Mouse (Mus musculus) myocyte (in vitro differentiated cells): Measurements from ENCODE around the gene Bcl9l.

Experiments used
- CEBPB ChIP-seq: IDR thresholded peaks from 2 replicates; pipeline ENCODE4 v1.6.1; 2011; ENCODE audit warnings: mild to moderate bottlenecking, moderate library complexity; ENCODE audit not compliant: poor library complexity, insufficient read depth, severe bottlenecking
- E2F4 ChIP-seq: IDR thresholded peaks from one replicate; pipeline ENCODE4 v1.6.1; 2011; ENCODE audit warnings: mild to moderate bottlenecking, control low read depth, moderate library complexity; ENCODE audit not compliant: insufficient read depth
- MAX ChIP-seq: IDR thresholded peaks from one replicate; pipeline ENCODE4 v1.6.1; 2011; ENCODE audit warnings: low read depth, mild to moderate bottlenecking, control low read depth
- MYOD1 ChIP-seq, 3 experiments: IDR thresholded peaks; one replicate each; pipeline ENCODE4 v1.6.1; 2011; ENCODE audit warnings: control low read depth in 2 of 3, low read depth in 2 of 3, mild to moderate bottlenecking in 2 of 3, moderate library complexity in 1 of 3; ENCODE audit not compliant: insufficient read length in 2 of 3, control insufficient read depth in 1 of 3
- MYOG ChIP-seq, 3 experiments: IDR thresholded peaks; one replicate each; pipeline ENCODE4 v1.6.1; 2011; ENCODE audit warnings: control low read depth in 2 of 3, low read depth in 2 of 3, mild to moderate bottlenecking in 2 of 3; ENCODE audit not compliant: insufficient read length in 2 of 3, control insufficient read depth in 1 of 3, insufficient read depth in 1 of 3
- POLR2A ChIP-seq: IDR thresholded peaks from one replicate; pipeline ENCODE4 v1.6.1; 2011; ENCODE audit warnings: low read depth, mild to moderate bottlenecking, control low read depth, moderate library complexity; ENCODE audit not compliant: insufficient read length
- POLR2AphosphoS2 ChIP-seq: IDR thresholded peaks from one replicate; pipeline ENCODE4 v1.6.1; 2011; ENCODE audit warnings: low read depth, control low read depth; ENCODE audit not compliant: insufficient read length
- TCF12 ChIP-seq: IDR thresholded peaks from one replicate; pipeline ENCODE4 v1.6.1; 2011; ENCODE audit warnings: mild to moderate bottlenecking, control low read depth; ENCODE audit not compliant: poor library complexity, insufficient read depth, severe bottlenecking
- USF1 ChIP-seq: IDR thresholded peaks from one replicate; pipeline ENCODE4 v1.6.1; 2011; ENCODE audit warnings: low read depth, mild to moderate bottlenecking, control low read depth, moderate library complexity

GRCm38 (mm10) chr9:44552161-44552560 lies 69.5 kb downstream of the Bcl9l start:
- no peak for TF ChIP-seq POLR2AphosphoS2
- TF ChIP-seq POLR2A, result no peak
- TF ChIP-seq E2F4, result no peak
- no peak for TF ChIP-seq TCF12
- TF ChIP-seq MYOG (IDR thresholded peaks at IDR 0.05; ENCODE audit: control insufficient read depth in 1 of 3, insufficient read depth in 1 of 3, insufficient read length in 2 of 3, low read depth in 2 of 3), result no peak
- TF ChIP-seq MAX, result no peak
- no peak for TF ChIP-seq MYOD1 (IDR thresholded peaks at IDR 0.05; ENCODE audit: control insufficient read depth in 1 of 3, insufficient read length in 2 of 3, low read depth in 2 of 3)
- TF ChIP-seq USF1, result no peak
- TF ChIP-seq CEBPB, result no peak
